Mouse (Mus musculus): Measurements from ENCODE around the gene Ptpn7. TPM values are rescaled to one million over a fixed set of nuclear protein-coding genes. Genes with fewer than 3 reads are reported as not detected.

Ptpn7 gene
- polyA plus RNA-seq, 1 experiment from 2014 or later, result 1.2 TPM

Other genes with a start within 250 kb of the Ptpn7 start
- gene Ppp1r12b, start 176.8 kb upstream of the Ptpn7 start, polyA plus RNA-seq (2016; fragmentation: Nextera tagmentation; extraction: Ambion mirVana), result 11.3 and 11.8 TPM in 2 replicates
- gene Ube2t, start 170.1 kb upstream of the Ptpn7 start, polyA plus RNA-seq (2016; fragmentation: Nextera tagmentation; extraction: Ambion mirVana), result 27.7 and 30.3 TPM in 2 replicates
- 0.96 and 1.1 TPM in 2 replicates for gene Lgr6, start 27.4 kb upstream of the Ptpn7 start, polyA plus RNA-seq (2016; fragmentation: Nextera tagmentation; extraction: Ambion mirVana)
- 185 and 197 TPM in 2 replicates for gene Arl8a, start 14.1 kb downstream of the Ptpn7 start, polyA plus RNA-seq (2016; fragmentation: Nextera tagmentation; extraction: Ambion mirVana)
- 0.11 and 0.16 TPM in 2 replicates for gene Gpr37l1, start 35.0 kb downstream of the Ptpn7 start, polyA plus RNA-seq (2016; fragmentation: Nextera tagmentation; extraction: Ambion mirVana)
- 0.60 and 0.89 TPM in 2 replicates for gene Elf3, start 125.9 kb downstream of the Ptpn7 start, polyA plus RNA-seq (2016; fragmentation: Nextera tagmentation; extraction: Ambion mirVana)
- gene Rnpep, start 151.4 kb downstream of the Ptpn7 start, polyA plus RNA-seq (2016; fragmentation: Nextera tagmentation; extraction: Ambion mirVana), result 102 and 106 TPM in 2 replicates
- gene Timm17a, start 181.1 kb downstream of the Ptpn7 start, polyA plus RNA-seq (2016; fragmentation: Nextera tagmentation; extraction: Ambion mirVana), result 158 and 172 TPM in 2 replicates
- gene Lmod1, start 192.1 kb downstream of the Ptpn7 start, polyA plus RNA-seq (2016; fragmentation: Nextera tagmentation; extraction: Ambion mirVana), result 0.37 and 0.49 TPM in 2 replicates
- gene Shisa4, start 242.5 kb downstream of the Ptpn7 start, polyA plus RNA-seq (2016; fragmentation: Nextera tagmentation; extraction: Ambion mirVana), result 72.1 and 75.5 TPM in 2 replicates

Measured in neural tube, embryonic 12.5 days (tissue).